Mouse (Mus musculus): ENCODE measurements around the gene Gm10800.
"Not testable (repeated sequence)": the region's sequence is repeated elsewhere in the genome, so short reads cannot be mapped to it uniquely, and the experiment has no call there.

Gm10800 gene

DNA sequence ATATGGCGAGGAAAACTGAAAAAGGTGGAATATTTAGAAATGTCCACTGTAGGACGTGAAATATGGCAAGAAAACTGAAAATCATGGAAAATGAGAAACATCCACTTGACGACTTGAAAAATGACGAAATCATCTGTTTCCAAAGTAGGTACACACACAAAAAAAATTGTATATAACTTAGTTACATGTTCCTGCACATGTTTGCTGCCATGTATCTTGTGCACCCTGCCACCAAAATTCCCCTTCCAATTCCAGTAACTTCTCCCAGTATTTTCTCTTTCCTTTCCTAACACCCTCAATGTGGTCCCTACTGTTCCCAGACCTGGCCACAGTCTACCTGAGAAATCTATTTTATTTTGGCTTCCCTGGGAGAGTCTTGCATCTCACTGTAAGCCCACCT lies at the start of gene Gm10800:
Gene Gm10800, minus strand, starts transcription at position 101 of the 400 bp plus-strand sequence.
- DNase-seq (ENCODE audit: low spot score in 2 of 2), result not testable (repeated sequence)

DNA sequence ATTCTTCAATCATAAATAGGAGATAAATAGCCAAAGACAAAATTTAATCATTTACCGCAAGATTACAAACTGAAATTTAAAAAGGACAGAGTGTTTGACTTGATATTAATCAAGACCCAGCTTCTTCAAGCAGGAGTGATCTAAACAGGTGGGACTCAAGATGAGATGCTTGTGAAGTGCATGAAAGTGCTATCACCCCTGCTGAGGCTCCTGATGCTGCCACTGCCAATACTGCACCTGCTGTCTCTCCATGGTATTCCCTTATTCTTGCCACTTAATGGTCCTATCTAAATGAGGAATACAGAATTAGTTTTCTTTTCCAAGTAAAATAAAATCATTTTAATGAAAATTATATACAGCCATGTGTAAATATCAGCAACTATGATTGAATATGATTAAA lies 30.4 kb upstream of the Gm10800 start:
- DNase-seq (ENCODE audit: low spot score in 2 of 2), result no peak

DNA sequence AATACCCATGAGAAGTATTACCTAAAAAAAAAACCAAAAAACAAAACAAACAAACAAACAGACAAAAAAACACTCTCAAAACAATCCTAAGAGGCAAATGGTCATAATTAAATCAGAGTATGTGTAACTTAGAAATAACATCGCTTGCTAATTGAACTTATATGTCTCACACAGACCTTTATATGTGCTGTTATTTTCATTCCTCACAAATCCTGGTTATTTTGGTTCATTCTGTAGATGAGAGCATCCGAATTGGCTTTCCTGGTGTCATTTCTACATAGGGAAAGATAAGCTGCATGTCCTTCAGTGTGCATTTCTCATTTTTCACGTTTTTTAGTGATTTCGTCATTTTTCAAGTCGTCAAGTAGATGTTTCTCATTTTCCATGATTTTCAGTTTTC lies 5.2 kb downstream of the Gm10800 start, which contains the start of gene Gm10801:
Gene Gm10801, plus strand, starts transcription at position 301 of the 400 bp plus-strand sequence.
- DNase-seq (ENCODE audit: low spot score in 2 of 2), result not testable (repeated sequence)

Measured in spleen, postnatal 36 days (tissue).